Mouse (Mus musculus) heart, embryonic 12.5 days (tissue): ENCODE measurements around the gene Hnrnpab. TPM values are rescaled to one million over a fixed set of nuclear protein-coding genes. Genes with fewer than 3 reads are reported as not detected.
"Not testable (repeated sequence)": the region's sequence is repeated elsewhere in the genome, so short reads cannot be mapped to it uniquely, and the experiment has no call there.

Source experiments
- ATAC-seq: fragments of 200-750 bp; cut with Nextera tagmentation; 2 replicates; pipeline ENCODE4 v1.8.0; 2017; ENCODE audit warnings: moderate TSS enrichment, moderate library complexity; ENCODE audit not compliant: insufficient number of reproducible peaks, low FRiP score
- H3K27ac ChIP-seq: fragments of 300-500 bp; sonication (generic); 2 replicates; pipeline ENCODE4 v1.5.1; 2016; ENCODE audit warnings: mild to moderate bottlenecking, moderate library complexity; ENCODE audit not compliant: poor library complexity, severe bottlenecking
- H3K27me3 ChIP-seq: fragments of 300-500 bp; sonication (generic); replicated peaks from 2 replicates; pipeline ENCODE4 v1.6.1; 2016; ENCODE audit warnings: mild to moderate bottlenecking, moderate library complexity
- H3K36me3 ChIP-seq: fragments of 300-500 bp; sonication (generic); 2 replicates; pipeline ENCODE4 v1.6.1; 2016; ENCODE audit warnings: mild to moderate bottlenecking, moderate library complexity
- H3K4me1 ChIP-seq: fragments of 300-500 bp; sonication (generic); replicated peaks from 2 replicates; pipeline ENCODE4 v1.6.1; 2016; ENCODE audit warnings: mild to moderate bottlenecking
- H3K4me2 ChIP-seq: fragments of 300-500 bp; sonication (generic); 2 replicates; pipeline ENCODE4 v1.6.1; 2016; ENCODE audit warnings: mild to moderate bottlenecking, moderate library complexity
- H3K4me3 ChIP-seq: fragments of 300-500 bp; sonication (generic); 2 replicates; pipeline ENCODE4 v1.5.1; 2016; ENCODE audit warnings: mild to moderate bottlenecking
- H3K9ac ChIP-seq: fragments of 300-500 bp; sonication (generic); 2 replicates; pipeline ENCODE4 v1.6.1; 2016; ENCODE audit warnings: mild to moderate bottlenecking, moderate library complexity
- H3K9me3 ChIP-seq: fragments of 300-500 bp; sonication (generic); replicated peaks from 2 replicates; pipeline ENCODE4 v1.6.1; 2016; ENCODE audit warnings: mild to moderate bottlenecking, moderate library complexity
- WGBS: fragments of 180-500 bp; shearing (Covaris S2); methylation state at CpG from one replicate; pipeline ENCODE4 v1.1.7; 2016; 5-methylcytosine and 5-hydroxymethylcytosine counted together
- polyA plus RNA-seq: library from polyadenylated mRNA; unstranded; fragments of >200 nt; fragmentation: Nextera tagmentation; extraction: Ambion mirVana; gene quantifications from 2 replicates; pipeline ENCODE4 v1.2.1, GENCODE M21; 2016

Hnrnpab gene
- polyA plus RNA-seq, 1 experiment from 2014 or later, result 428 TPM

DNA sequence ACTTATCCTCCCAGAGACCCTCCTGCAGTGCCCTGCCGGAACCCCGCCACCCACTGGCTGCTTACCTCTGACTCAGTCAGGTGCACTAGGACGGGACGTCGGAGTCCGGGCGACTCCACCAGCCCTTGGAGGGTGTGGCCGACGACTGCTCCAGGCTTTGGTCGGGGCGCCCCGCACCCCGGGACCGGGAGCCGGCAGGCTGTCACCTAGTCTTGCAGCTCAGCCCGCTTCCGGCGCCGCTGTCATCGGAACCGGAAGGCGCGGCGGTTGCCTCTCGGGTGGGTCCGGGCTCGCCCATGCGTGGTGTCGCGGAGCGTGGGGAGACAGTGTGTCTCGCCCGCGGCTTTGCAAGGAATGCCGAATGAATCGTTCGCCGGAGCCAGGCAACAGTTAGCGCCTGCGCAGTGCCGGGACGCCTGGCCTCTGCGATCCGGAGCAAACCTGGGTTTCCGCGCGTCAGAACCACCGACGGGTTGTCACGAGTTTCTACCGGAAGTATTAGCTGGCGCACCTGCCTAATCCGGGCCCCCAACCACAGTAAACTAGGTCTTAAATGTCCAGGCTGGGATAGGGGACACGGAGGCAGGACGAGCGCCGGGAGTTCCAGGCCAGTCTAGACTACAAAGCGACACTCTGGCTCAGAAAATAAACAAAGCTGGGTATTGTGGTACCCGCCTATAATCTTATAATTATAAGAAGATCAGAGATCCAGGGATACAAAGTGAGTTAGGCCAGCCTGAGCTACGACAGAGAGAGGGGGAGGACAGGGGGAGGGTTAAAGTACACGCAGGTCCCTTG is 29.1 kb upstream of the Hnrnpab start, which contains the start of gene Rmnd5b:
Rmnd5b (minus strand) TSS at position 372 of the 798 bp plus-strand sequence.
- Histone ChIP-seq H3K27ac (peak within 1 kb of the TSS; percentile 65), H3K9me3 (no peaks in the 10 kb centered on the region), H3K9ac (peak within 1 kb of the TSS; percentile 76), H3K4me2 (peak within 1 kb of the TSS; percentile 68), H3K4me3 (peak within 1 kb of the TSS; percentile 73), H3K27me3 (no peaks in the 10 kb centered on the region), H3K4me1 (peaks cover 20% of the 10 kb centered on the region), H3K36me3 (0 out of 2 replicates have a peak, but pooled peaks cover 3% of the 10 kb centered on the region)
- under 1% methylated on average over 61 of the region's 61 CpGs for WGBS
- ATAC-seq, result peak; percentile 84

GRCm38 (mm10) chr11:51635127-51635524 is 28.5 kb upstream of the Hnrnpab start:
- 8% methylated on average over 6 of the region's 6 CpGs for WGBS

DNA sequence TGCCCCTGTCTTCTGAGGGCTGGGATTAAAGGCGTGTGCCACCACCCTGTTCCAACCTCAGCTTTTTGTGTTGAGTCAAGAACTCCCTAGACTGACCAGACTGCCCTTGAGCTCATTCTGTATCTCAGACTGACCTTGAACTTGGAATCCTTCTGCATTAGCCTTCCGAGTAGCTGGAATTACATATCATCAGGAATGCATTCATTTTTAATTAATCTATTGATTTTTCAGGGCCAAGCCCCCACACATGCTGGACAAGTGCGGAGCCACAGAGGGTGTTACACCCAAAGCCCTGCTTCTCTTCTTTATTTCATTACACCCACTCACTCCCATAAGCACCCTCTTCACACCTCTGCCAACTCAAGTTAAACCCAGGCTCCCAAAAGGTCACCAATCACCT is 27.1 kb upstream of the Hnrnpab start:
- H3K9ac ChIP-seq, result no peak overlapping the region
- H3K9me3 ChIP-seq, result no peaks in the 10 kb centered on the region
- no peak overlapping the region for H3K4me3 ChIP-seq
- H3K36me3 ChIP-seq, result peaks cover 20% of the 10 kb centered on the region; the same call in 1 of the 2 replicates
- peaks cover 23% of the 10 kb centered on the region for H3K4me1 ChIP-seq
- no peak overlapping the region for H3K4me2 ChIP-seq
- H3K27ac ChIP-seq, result no peak overlapping the region
- ATAC-seq, result no peak
- WGBS, result 82% methylated on average over 3 of the region's 3 CpGs
- no peaks in the 10 kb centered on the region for H3K27me3 ChIP-seq

More at GRCm38 (mm10) chr11:51635127-51635524, 28.5 kb upstream of the Hnrnpab start:
- Histone ChIP-seq H3K4me2 (peak overlapping the region; percentile 68), H3K4me3 (peak overlapping the region; percentile 73), H3K4me1 (peaks cover 20% of the 10 kb centered on the region), H3K36me3 (0 out of 2 replicates have a peak, but pooled peaks cover 6% of the 10 kb centered on the region), H3K9me3 (no peaks in the 10 kb centered on the region), H3K27me3 (no peaks in the 10 kb centered on the region), H3K9ac (peak overlapping the region; percentile 76), H3K27ac (no peak overlapping the region)
- no peak for ATAC-seq

DNA sequence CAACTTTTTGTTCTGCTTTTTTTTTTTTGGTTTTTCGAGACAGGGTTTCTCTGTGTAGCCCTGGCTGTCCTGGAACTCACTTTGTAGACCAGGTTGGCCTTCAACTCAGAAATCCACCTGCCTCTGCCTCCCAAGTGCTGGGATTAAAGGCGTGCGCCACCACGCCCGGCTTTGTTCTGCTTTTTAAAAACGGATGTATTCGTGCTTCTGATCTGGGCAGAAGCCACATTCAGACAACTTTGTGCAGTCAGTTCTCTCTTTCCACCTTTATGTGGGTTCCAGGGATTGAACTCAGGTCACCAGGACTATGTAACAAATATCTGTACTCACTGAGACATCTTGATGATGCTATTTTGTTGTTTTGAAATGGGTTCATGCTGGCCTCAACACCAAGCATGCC is 26.6 kb upstream of the Hnrnpab start:
- H3K36me3 ChIP-seq, result peaks cover 23% of the 10 kb centered on the region; the same call in 1 of the 2 replicates
- H3K4me2 ChIP-seq, H3K9me3 ChIP-seq, H3K9ac ChIP-seq, ATAC-seq, H3K27ac ChIP-seq, H3K4me3 ChIP-seq, H3K27me3 ChIP-seq: not testable (repeated sequence)
- peaks cover 23% of the 10 kb centered on the region for H3K4me1 ChIP-seq
- WGBS, result 95% methylated on average over 7 of the region's 7 CpGs

DNA sequence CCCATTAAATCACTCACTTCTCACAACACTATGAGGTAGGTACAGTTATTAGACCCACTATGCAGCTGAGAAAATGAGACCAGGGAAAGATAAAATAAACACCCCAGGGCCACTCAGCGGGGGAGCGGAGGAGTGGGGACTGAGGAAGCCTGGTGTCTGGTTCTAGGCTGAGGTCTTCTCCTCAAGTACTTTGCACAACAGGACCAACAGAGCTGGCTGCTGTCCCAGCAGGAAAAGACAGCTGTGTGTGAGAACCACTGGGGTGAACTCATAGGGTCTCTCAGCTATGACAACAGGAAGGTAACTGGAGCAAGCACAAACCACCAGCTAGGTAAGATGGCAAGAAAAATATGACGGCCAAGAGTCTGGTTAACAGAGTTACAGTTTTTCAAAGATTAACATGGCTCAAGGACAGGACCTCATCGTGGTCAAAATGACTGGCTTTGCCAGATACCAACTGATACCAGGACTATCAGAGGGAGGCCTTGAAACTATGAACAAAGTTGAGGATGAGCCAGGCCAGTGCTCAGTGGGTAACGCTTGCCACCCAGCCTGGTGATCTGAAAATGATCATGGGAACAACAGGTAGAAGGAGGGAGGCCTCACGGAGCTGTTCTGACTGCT is 25.6 kb upstream of the Hnrnpab start:
- Histone ChIP-seq H3K36me3 (peaks cover 32% of the 10 kb centered on the region), H3K9me3 (no peaks in the 10 kb centered on the region), H3K27ac (no peak overlapping the region), H3K9ac (no peak overlapping the region), H3K27me3 (no peaks in the 10 kb centered on the region), H3K4me1 (peaks cover 17% of the 10 kb centered on the region; the same call in 1 of the 2 replicates), H3K4me3 (no peak overlapping the region), H3K4me2 (no peak overlapping the region)
- 79% methylated on average over 6 of the region's 6 CpGs for WGBS
- ATAC-seq, result no peak

GRCm38 (mm10) chr11:51629651-51630314 is 23.1 kb upstream of the Hnrnpab start:
- ATAC-seq, result no peak
- Histone ChIP-seq H3K4me2 (no peak overlapping the region), H3K4me1 (peaks cover 18% of the 10 kb centered on the region; the same call in 1 of the 2 replicates), H3K36me3 (peaks cover 55% of the 10 kb centered on the region), H3K4me3 (no peak overlapping the region), H3K27ac (no peak overlapping the region), H3K27me3 (no peaks in the 10 kb centered on the region), H3K9ac (no peak overlapping the region), H3K9me3 (no peaks in the 10 kb centered on the region)
- 78% methylated on average over 15 of the region's 15 CpGs for WGBS

- no peak overlapping the region for H3K4me3 ChIP-seq
- no peak overlapping the region for H3K27ac ChIP-seq
- ATAC-seq, result no peak
- H3K9me3 ChIP-seq, result no peaks in the 10 kb centered on the region
- no peak overlapping the region for H3K9ac ChIP-seq
- H3K27me3 ChIP-seq, result no peaks in the 10 kb centered on the region
- H3K36me3 ChIP-seq, result peaks cover 74% of the 10 kb centered on the region
- WGBS, result 77% methylated on average over 8 of the region's 8 CpGs
- H3K4me2 ChIP-seq, result no peak overlapping the region
- 0 out of 2 replicates have a peak, but pooled peaks cover 11% of the 10 kb centered on the region for H3K4me1 ChIP-seq
These were observed 21.3 kb upstream of the Hnrnpab start for GRCm38 (mm10) chr11:51627907-51628306.

DNA sequence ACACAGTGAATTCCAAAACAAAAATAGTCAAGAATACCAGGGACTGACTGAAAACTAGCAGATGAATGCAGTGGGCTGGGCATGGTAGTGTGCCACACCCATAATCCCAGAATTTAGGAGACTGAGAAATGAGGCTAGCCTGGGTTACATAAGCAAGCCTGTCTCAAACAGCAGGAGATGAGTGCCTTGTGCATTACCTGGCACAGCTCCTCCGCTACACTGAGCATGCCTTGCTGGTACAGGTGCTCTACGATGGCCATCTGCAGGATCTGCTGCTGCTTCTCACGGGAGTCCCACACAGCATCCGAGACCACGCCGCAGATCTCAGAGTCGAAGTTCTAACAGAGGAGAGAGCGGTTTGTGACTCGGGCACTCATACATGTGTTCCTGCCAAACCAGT is 20.8 kb upstream of the Hnrnpab start:
- Histone ChIP-seq H3K4me1 (0 out of 2 replicates have a peak, but pooled peaks cover 11% of the 10 kb centered on the region), H3K27me3 (no peaks in the 10 kb centered on the region), H3K27ac (no peak overlapping the region), H3K9me3 (no peaks in the 10 kb centered on the region), H3K4me3 (no peak overlapping the region), H3K36me3 (peaks cover 75% of the 10 kb centered on the region), H3K9ac (no peak overlapping the region), H3K4me2 (no peak overlapping the region)
- 90% methylated on average over 9 of the region's 9 CpGs for WGBS
- ATAC-seq, result no peak

DNA sequence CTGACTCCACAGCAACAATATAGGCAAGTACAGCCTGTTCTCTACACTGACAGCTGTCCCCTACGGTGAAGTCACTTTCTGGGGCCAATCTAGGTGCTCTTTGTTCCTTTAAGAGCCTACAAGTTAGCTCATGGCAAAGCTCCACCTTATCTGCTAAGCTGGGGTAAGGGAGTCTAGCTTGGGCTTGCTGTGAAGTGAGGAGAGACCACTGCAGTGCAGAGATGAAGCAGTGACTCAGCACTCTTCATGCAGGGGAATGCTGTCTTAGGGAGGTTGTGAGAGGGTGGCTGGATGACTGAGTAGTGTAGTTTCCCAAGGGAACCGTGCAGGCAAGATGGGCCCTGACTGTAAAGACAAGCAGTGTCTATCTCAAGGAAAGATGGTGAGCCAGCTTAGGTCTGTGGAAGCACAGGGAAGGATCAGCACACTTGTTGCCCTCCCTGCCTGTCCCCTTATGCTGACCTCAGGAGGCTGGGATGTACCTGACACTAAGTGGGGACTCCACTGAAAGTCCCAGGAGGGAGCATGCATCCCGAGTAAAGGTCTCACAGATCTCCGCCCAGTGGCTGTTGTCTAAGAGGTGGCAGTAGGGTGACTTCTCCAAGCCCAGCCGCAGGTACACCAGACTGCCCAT is 18.7 kb upstream of the Hnrnpab start:
- Histone ChIP-seq H3K4me1 (peaks cover 20% of the 10 kb centered on the region), H3K9ac (no peak overlapping the region), H3K36me3 (peaks cover 85% of the 10 kb centered on the region), H3K27me3 (no peaks in the 10 kb centered on the region), H3K4me3 (no peak overlapping the region), H3K4me2 (no peak overlapping the region), H3K27ac (no peak overlapping the region), H3K9me3 (no peaks in the 10 kb centered on the region)
- 68% methylated on average over 5 of the region's 5 CpGs for WGBS
- ATAC-seq, result peak; percentile 56; the same call in 1 of the 2 replicates

- Histone ChIP-seq H3K27me3 (no peaks in the 10 kb centered on the region), H3K4me2 (no peak overlapping the region), H3K27ac (no peak overlapping the region), H3K4me3 (no peak overlapping the region), H3K36me3 (peaks cover 64% of the 10 kb centered on the region), H3K9me3 (no peaks in the 10 kb centered on the region), H3K4me1 (peaks cover 23% of the 10 kb centered on the region), H3K9ac (no peak overlapping the region)
- no peak for ATAC-seq
- 89% methylated on average over 7 of the region's 7 CpGs for WGBS
These were observed 16.4 kb upstream of the Hnrnpab start for GRCm38 (mm10) chr11:51622971-51623491.
